Mouse (Mus musculus) neural tube, embryonic 11.5 days (tissue): ENCODE data around the gene Chtop. TPM values are rescaled to one million over a fixed set of nuclear protein-coding genes. Genes with fewer than 3 reads are reported as not detected.

Source experiments
- ATAC-seq: fragments of 200-750 bp; cut with Nextera tagmentation; 2 replicates; pipeline ENCODE4 v1.8.0; 2017; ENCODE audit warnings: moderate number of reproducible peaks, mild to moderate bottlenecking, moderate TSS enrichment, moderate library complexity; ENCODE audit not compliant: insufficient read depth, low FRiP score, low TSS enrichment
- DNase-seq: peaks from one replicate; pipeline ENCODE4 v3.0.0-alpha.2; 2015; ENCODE audit warnings: low spot score
- H3K27ac ChIP-seq: fragments of 300-500 bp; sonication (generic); 2 replicates; pipeline ENCODE4 v1.5.1; 2014; ENCODE audit warnings: low read depth, mild to moderate bottlenecking, low read length
- H3K27me3 ChIP-seq: fragments of 300-500 bp; sonication (generic); 2 replicates; pipeline ENCODE4 v1.6.1; 2014; ENCODE audit warnings: mild to moderate bottlenecking, low read length, mixed read lengths; ENCODE audit not compliant: control insufficient read depth, insufficient read depth
- H3K36me3 ChIP-seq: fragments of 300-500 bp; sonication (generic); 2 replicates; pipeline ENCODE4 v1.6.1; 2014; ENCODE audit warnings: mild to moderate bottlenecking, low read length, moderate library complexity, mixed read lengths; ENCODE audit not compliant: control insufficient read depth, insufficient read depth
- H3K4me1 ChIP-seq: fragments of 300-500 bp; sonication (generic); 2 replicates; pipeline ENCODE4 v1.6.1; 2014; ENCODE audit warnings: low read length, mixed read lengths; ENCODE audit not compliant: control insufficient read depth, insufficient read depth
- H3K4me2 ChIP-seq: fragments of 300-500 bp; sonication (generic); 2 replicates; pipeline ENCODE4 v1.6.1; 2014; ENCODE audit warnings: low read depth, mild to moderate bottlenecking, moderate library complexity
- H3K4me3 ChIP-seq: fragments of 300-500 bp; sonication (generic); 2 replicates; pipeline ENCODE4 v1.5.1; 2014; ENCODE audit warnings: low read depth, low read length
- H3K9ac ChIP-seq: fragments of 300-500 bp; sonication (generic); 2 replicates; pipeline ENCODE4 v1.6.1; 2014; ENCODE audit warnings: mild to moderate bottlenecking, low read length
- H3K9me3 ChIP-seq: fragments of 300-500 bp; sonication (generic); 2 replicates; pipeline ENCODE4 v1.6.1; 2016; ENCODE audit warnings: low read length; ENCODE audit not compliant: control insufficient read depth
- WGBS: fragments of 180-500 bp; shearing (Covaris S2); extraction: QIAGEN DNeasy Blood & Tissue Kit; methylation state at CpG from one replicate; pipeline ENCODE4 v1.1.7; 2014; 5-methylcytosine and 5-hydroxymethylcytosine counted together
- polyA plus RNA-seq: library from polyadenylated mRNA; unstranded; fragments of >200 nt; fragmentation: Nextera tagmentation; extraction: Ambion mirVana; gene quantifications from 2 replicates; pipeline ENCODE4 v1.2.1, GENCODE M21; 2014

Gene Chtop
- polyA plus RNA-seq, 1 experiment from 2014 or later = 133 TPM

GRCm38 (mm10) chr3:90535446-90535845 lies 26.1 kb upstream of the Chtop start:
- whole genome bisulfite sequencing = 82% methylated on average over 1 of the region's 1 CpGs
- no peak for DNase-seq
- H3K27ac ChIP-seq = no peak overlapping the region
- H3K9me3 ChIP-seq = no peaks in the 10 kb centered on the region
- no peaks in the 10 kb centered on the region for H3K4me1 ChIP-seq
- no peak for ATAC-seq
- no peak overlapping the region for H3K4me2 ChIP-seq
- H3K4me3 ChIP-seq = no peak overlapping the region
- H3K36me3 ChIP-seq = no peaks in the 10 kb centered on the region
- H3K27me3 ChIP-seq = no peaks in the 10 kb centered on the region
- H3K9ac ChIP-seq = no peak overlapping the region

- no peaks in the 10 kb centered on the region for H3K27me3 ChIP-seq
- no peak for DNase-seq
- no peaks in the 10 kb centered on the region for H3K9me3 ChIP-seq
- no peak for ATAC-seq
- no peak overlapping the region for H3K9ac ChIP-seq
- H3K36me3 ChIP-seq = no peaks in the 10 kb centered on the region
- no peak overlapping the region for H3K4me2 ChIP-seq
- H3K4me3 ChIP-seq = no peak overlapping the region
- no peaks in the 10 kb centered on the region for H3K4me1 ChIP-seq
- WGBS = 76% methylated on average over 5 of the region's 5 CpGs
- no peak overlapping the region for H3K27ac ChIP-seq
Observed at GRCm38 (mm10) chr3:90531713-90532112, 22.4 kb upstream of the Chtop start.

- 90% methylated on average over 7 of the region's 7 CpGs for WGBS
- Histone ChIP-seq H3K4me1 (no peaks in the 10 kb centered on the region), H3K36me3 (no peaks in the 10 kb centered on the region), H3K9me3 (no peaks in the 10 kb centered on the region), H3K4me2 (no peak overlapping the region), H3K4me3 (no peak overlapping the region), H3K9ac (no peak overlapping the region), H3K27ac (no peak overlapping the region), H3K27me3 (no peaks in the 10 kb centered on the region)
- ATAC-seq (no peak), DNase-seq (no peak)
Observed at GRCm38 (mm10) chr3:90527291-90527873, 18.1 kb upstream of the Chtop start.

- H3K4me2 ChIP-seq = no peak within 1 kb of the TSS
- H3K36me3 ChIP-seq = no peaks in the 10 kb centered on the region
- H3K4me3 ChIP-seq = no peak within 1 kb of the TSS
- no peaks in the 10 kb centered on the region for H3K9me3 ChIP-seq
- H3K4me1 ChIP-seq = no peaks in the 10 kb centered on the region
- no peak for ATAC-seq
- H3K27me3 ChIP-seq = no peaks in the 10 kb centered on the region
- no peak within 1 kb of the TSS for H3K27ac ChIP-seq
- WGBS = 69% methylated on average over 5 of the region's 5 CpGs
- DNase-seq = no peak
- no peak within 1 kb of the TSS for H3K9ac ChIP-seq
Observed at GRCm38 (mm10) chr3:90526580-90526979, 17.3 kb upstream of the Chtop start, which contains the start of gene S100a14. Gene S100a14 (plus strand): TSS chr3:90526856.

- Histone ChIP-seq H3K9me3 (no peaks in the 10 kb centered on the region), H3K27me3 (no peaks in the 10 kb centered on the region), H3K4me2 (no peak overlapping the region), H3K4me3 (no peak overlapping the region), H3K4me1 (no peaks in the 10 kb centered on the region), H3K9ac (no peak overlapping the region), H3K36me3 (no peaks in the 10 kb centered on the region), H3K27ac (no peak overlapping the region)
- no peak for DNase-seq
- no peak for ATAC-seq
- WGBS = 70% methylated on average over 2 of the region's 2 CpGs
Observed at GRCm38 (mm10) chr3:90526076-90526475, 16.8 kb upstream of the Chtop start.

GRCm38 (mm10) chr3:90525421-90525820 lies 16.1 kb upstream of the Chtop start:
- DNase-seq (no peak), ATAC-seq (no peak)
- Histone ChIP-seq H3K27me3 (no peaks in the 10 kb centered on the region), H3K27ac (no peak overlapping the region), H3K4me1 (no peaks in the 10 kb centered on the region), H3K36me3 (no peaks in the 10 kb centered on the region), H3K4me2 (no peak overlapping the region), H3K4me3 (no peak overlapping the region), H3K9me3 (no peaks in the 10 kb centered on the region), H3K9ac (no peak overlapping the region)
- WGBS = 48% methylated on average over 4 of the region's 4 CpGs

GRCm38 (mm10) chr3:90517711-90518110 lies 8.4 kb upstream of the Chtop start:
- Histone ChIP-seq H3K36me3 (no peaks in the 10 kb centered on the region), H3K9me3 (no peaks in the 10 kb centered on the region), H3K4me1 (peaks cover 2% of the 10 kb centered on the region; the same call in 1 of the 2 replicates), H3K9ac (no peak overlapping the region), H3K27ac (no peak overlapping the region), H3K27me3 (no peaks in the 10 kb centered on the region), H3K4me2 (no peak overlapping the region), H3K4me3 (no peak overlapping the region)
- DNase-seq = no peak
- no peak for ATAC-seq
- WGBS = 88% methylated on average over 4 of the region's 4 CpGs

- Histone ChIP-seq H3K4me3 (no peak overlapping the region), H3K9me3 (no peaks in the 10 kb centered on the region), H3K27me3 (no peaks in the 10 kb centered on the region), H3K9ac (no peak overlapping the region), H3K27ac (no peak overlapping the region), H3K4me1 (peaks cover 2% of the 10 kb centered on the region; the same call in 1 of the 2 replicates), H3K36me3 (no peaks in the 10 kb centered on the region), H3K4me2 (no peak overlapping the region)
- 89% methylated on average over 4 of the region's 4 CpGs for WGBS
- ATAC-seq (no peak), DNase-seq (no peak)
Observed at GRCm38 (mm10) chr3:90515789-90516188, 6.5 kb upstream of the Chtop start.

- no peaks in the 10 kb centered on the region for H3K27me3 ChIP-seq
- no peak for ATAC-seq
- H3K4me3 ChIP-seq = peak overlapping the region; percentile 25
- peak overlapping the region; percentile 62 for H3K4me2 ChIP-seq
- 47% methylated on average over 1 of the region's 1 CpGs for WGBS
- H3K36me3 ChIP-seq = no peaks in the 10 kb centered on the region
- no peak overlapping the region for H3K27ac ChIP-seq
- 0 out of 2 replicates have a peak overlapping the region, but pooled peaks have one; percentile 15 for H3K9ac ChIP-seq
- H3K4me1 ChIP-seq = peaks cover 2% of the 10 kb centered on the region; the same call in 1 of the 2 replicates
- no peaks in the 10 kb centered on the region for H3K9me3 ChIP-seq
- no peak for DNase-seq
Observed at GRCm38 (mm10) chr3:90515242-90515641, 5.9 kb upstream of the Chtop start.
